Mouse (Mus musculus) MEL (cell line): Measurements from ENCODE around the gene Kiss1r. TPM values are rescaled to one million over a fixed set of nuclear protein-coding genes. Genes with fewer than 3 reads are reported as not detected.

Experiments used
- DNase-seq: peaks from one replicate; pipeline ENCODE4 v3.0.0; 2011; ENCODE audit warnings: low read depth, low spot score
- H3K27ac ChIP-seq: 2 replicates; pipeline ENCODE4 v1.5.1; 2012; ENCODE audit warnings: low read depth, mild to moderate bottlenecking, control low read depth, low read length, moderate library complexity; ENCODE audit not compliant: control insufficient read depth
- H3K27me3 ChIP-seq, 2 experiments: fragments of 150-350 bp in 1 of 2; sonication (generic) in 1 of 2; 2 replicates each; pipeline ENCODE4 v1.6.1; 2012; ENCODE audit warnings: low read length in 2 of 2, mild to moderate bottlenecking in 2 of 2, improper control_type of control experiment in 1 of 2, moderate library complexity in 1 of 2; ENCODE audit not compliant: insufficient read depth in 2 of 2, control insufficient read depth in 1 of 2
- H3K36me3 ChIP-seq, 2 experiments: 2 replicates each; pipeline ENCODE4 v1.6.1; 2012 to 2014; ENCODE audit warnings: low read length in 2 of 2, improper control_type of control experiment in 1 of 2, inconsistent platforms in 1 of 2, mild to moderate bottlenecking in 1 of 2; ENCODE audit not compliant: insufficient read depth in 2 of 2, control insufficient read depth in 1 of 2
- H3K4me1 ChIP-seq, 2 experiments: fragments of 150-350 bp in 1 of 2; sonication (generic) in 1 of 2; 2 replicates each; pipeline ENCODE4 v1.6.1; 2012; ENCODE audit warnings: low read length in 2 of 2, improper control_type of control experiment in 1 of 2, mild to moderate bottlenecking in 1 of 2; ENCODE audit not compliant: insufficient read depth in 2 of 2, control insufficient read depth in 1 of 2
- H3K4me3 ChIP-seq, 2 experiments: fragments of 150-350 bp in 1 of 2; sonication (generic) in 1 of 2; 2 replicates each; pipeline ENCODE4 v1.5.1; 2012; ENCODE audit warnings: low read depth in 2 of 2, low read length in 2 of 2, mild to moderate bottlenecking in 2 of 2, moderate library complexity in 2 of 2, control low read depth in 1 of 2, improper control_type of control experiment in 1 of 2; ENCODE audit not compliant: control insufficient read depth in 1 of 2, insufficient read depth in 1 of 2
- H3K79me2 ChIP-seq: 2 replicates; pipeline ENCODE4 v1.6.1; 2012; ENCODE audit warnings: mild to moderate bottlenecking, low read length, moderate library complexity; ENCODE audit not compliant: control insufficient read depth, poor library complexity, insufficient read depth
- H3K9ac ChIP-seq: 2 replicates; pipeline ENCODE4 v1.6.1; 2012; ENCODE audit warnings: low read depth, mild to moderate bottlenecking, control low read depth, low read length, moderate library complexity; ENCODE audit not compliant: control insufficient read depth, poor library complexity, severe bottlenecking
- H3K9me3 ChIP-seq: fragments of 150-350 bp; sonication (generic); replicated peaks from 2 replicates; pipeline ENCODE4 v1.6.1; 2012; ENCODE audit warnings: mild to moderate bottlenecking, low read length, improper control_type of control experiment, moderate library complexity; ENCODE audit not compliant: insufficient read depth
- BHLHE40 ChIP-seq: IDR thresholded peaks from 2 replicates; pipeline ENCODE4 v1.6.1; 2012; ENCODE audit warnings: low read depth, mild to moderate bottlenecking, inconsistent platforms, low read length, improper control_type of control experiment, borderline replicate concordance
- CHD2 ChIP-seq: IDR thresholded peaks from 2 replicates; pipeline ENCODE4 v1.6.1; 2011; ENCODE audit warnings: low read length, improper control_type of control experiment
- CTCF ChIP-seq, 3 experiments: IDR thresholded peaks in 2 of 3; conservative IDR thresholded peaks in 1 of 3; 2 replicates each; pipeline ENCODE4 v1.5.1; 2011 to 2012; ENCODE audit warnings: low read length in 3 of 3, low read depth in 2 of 3, mild to moderate bottlenecking in 2 of 3, improper control_type of control experiment in 1 of 3, inconsistent platforms in 1 of 3, mixed read lengths in 1 of 3, moderate library complexity in 1 of 3; ENCODE audit not compliant: control insufficient read depth in 1 of 3, insufficient read depth in 1 of 3, poor library complexity in 1 of 3, severe bottlenecking in 1 of 3
- E2F4 ChIP-seq: IDR thresholded peaks from 2 replicates; pipeline ENCODE4 v1.6.1; 2011; ENCODE audit warnings: low read depth, low read length, improper control_type of control experiment, borderline replicate concordance
- EP300 ChIP-seq, 2 experiments: IDR thresholded peaks; 2 replicates each; pipeline ENCODE4 v1.6.1; 2011; ENCODE audit warnings: improper control_type of control experiment in 2 of 2, low read length in 2 of 2, low read depth in 1 of 2, mild to moderate bottlenecking in 1 of 2
- ETS1 ChIP-seq: IDR thresholded peaks from 2 replicates; pipeline ENCODE4 v1.6.1; 2012; ENCODE audit warnings: low read depth, mild to moderate bottlenecking, inconsistent platforms, low read length, improper control_type of control experiment, moderate library complexity
- GABPA ChIP-seq: IDR thresholded peaks from 2 replicates; pipeline ENCODE4 v1.6.1; 2012; ENCODE audit warnings: low read depth, mild to moderate bottlenecking, inconsistent platforms, low read length, improper control_type of control experiment, moderate library complexity
- GATA1 ChIP-seq: IDR thresholded peaks from 2 replicates; pipeline ENCODE4 v1.6.1; 2011; ENCODE audit warnings: low read depth, low read length, improper control_type of control experiment
- MAFK ChIP-seq: IDR thresholded peaks from 2 replicates; pipeline ENCODE4 v1.6.1; 2011; ENCODE audit warnings: low read depth, mild to moderate bottlenecking, low read length, improper control_type of control experiment, borderline replicate concordance
- MAX ChIP-seq: IDR thresholded peaks from 2 replicates; pipeline ENCODE4 v1.6.1; 2011; ENCODE audit warnings: low read length, improper control_type of control experiment
- MAZ ChIP-seq: IDR thresholded peaks from 2 replicates; pipeline ENCODE4 v1.6.1; 2012; ENCODE audit warnings: low read depth, mild to moderate bottlenecking, inconsistent platforms, low read length, improper control_type of control experiment
- MEF2A ChIP-seq: IDR thresholded peaks from 2 replicates; pipeline ENCODE4 v1.6.1; 2014; ENCODE audit warnings: low read depth, mild to moderate bottlenecking, inconsistent platforms, low read length, improper control_type of control experiment; ENCODE audit not compliant: poor library complexity, insufficient replicate concordance, severe bottlenecking; ENCODE audit errors: extremely low read depth
- MYB ChIP-seq: IDR thresholded peaks from 2 replicates; pipeline ENCODE4 v1.6.1; 2011; ENCODE audit warnings: mild to moderate bottlenecking, low read depth, low read length, improper control_type of control experiment
- NELFE ChIP-seq: IDR thresholded peaks from 2 replicates; pipeline ENCODE4 v1.6.1; 2011; ENCODE audit warnings: low read depth, low read length, improper control_type of control experiment
- POLR2A ChIP-seq, 2 experiments: IDR thresholded peaks; 2 replicates each; pipeline ENCODE4 v1.6.1; 2011 to 2012; ENCODE audit warnings: low read length in 2 of 2, mild to moderate bottlenecking in 2 of 2, control low read depth in 1 of 2, improper control_type of control experiment in 1 of 2, low read depth in 1 of 2, moderate library complexity in 1 of 2; ENCODE audit not compliant: control insufficient read depth in 1 of 2, insufficient read depth in 1 of 2, poor library complexity in 1 of 2
- POLR2AphosphoS2 ChIP-seq: IDR thresholded peaks from 2 replicates; pipeline ENCODE4 v1.6.1; 2011; ENCODE audit warnings: low read length, improper control_type of control experiment
- POLR2AphosphoS5 ChIP-seq: IDR thresholded peaks from 2 replicates; pipeline ENCODE4 v1.6.1; 2012; ENCODE audit warnings: low read depth, borderline replicate concordance, mild to moderate bottlenecking, inconsistent platforms, low read length, moderate library complexity, mixed read lengths
- RAD21 ChIP-seq: IDR thresholded peaks from 2 replicates; pipeline ENCODE4 v1.6.1; 2011; ENCODE audit warnings: mild to moderate bottlenecking, low read depth, low read length, improper control_type of control experiment
- SMC3 ChIP-seq: IDR thresholded peaks from 2 replicates; pipeline ENCODE4 v1.6.1; 2011; ENCODE audit warnings: low read depth, low read length, improper control_type of control experiment
- TAL1 ChIP-seq: IDR thresholded peaks from 2 replicates; pipeline ENCODE4 v1.6.1; 2012; ENCODE audit warnings: mild to moderate bottlenecking, inconsistent platforms, low read length, moderate library complexity, mixed read lengths
- TBP ChIP-seq: IDR thresholded peaks from 2 replicates; pipeline ENCODE4 v1.8.0; 2011; ENCODE audit warnings: low read depth, low read length, improper control_type of control experiment
- TCF12 ChIP-seq: IDR thresholded peaks from 2 replicates; pipeline ENCODE4 v1.6.1; 2014; ENCODE audit warnings: low read depth, mild to moderate bottlenecking, inconsistent platforms, low read length, improper control_type of control experiment, moderate library complexity
- UBTF ChIP-seq: IDR thresholded peaks from 2 replicates; pipeline ENCODE4 v1.6.1; 2012; ENCODE audit warnings: low read depth, mild to moderate bottlenecking, inconsistent platforms, low read length, improper control_type of control experiment, moderate library complexity, borderline replicate concordance; ENCODE audit not compliant: insufficient read depth
- USF1 ChIP-seq: IDR thresholded peaks from 2 replicates; pipeline ENCODE4 v1.6.1; 2014; ENCODE audit warnings: low read depth, mild to moderate bottlenecking, inconsistent platforms, low read length, improper control_type of control experiment, moderate library complexity
- USF2 ChIP-seq, 2 experiments: IDR thresholded peaks; 2 replicates each; pipeline ENCODE4 v1.6.1; 2011 to 2012; ENCODE audit warnings: improper control_type of control experiment in 2 of 2, low read length in 2 of 2, borderline replicate concordance in 1 of 2, inconsistent platforms in 1 of 2, low read depth in 1 of 2, mild to moderate bottlenecking in 1 of 2; ENCODE audit not compliant: insufficient read depth in 1 of 2
- ZC3H11A ChIP-seq: IDR thresholded peaks from 2 replicates; pipeline ENCODE4 v1.6.1; 2012; ENCODE audit warnings: low read depth, mild to moderate bottlenecking, inconsistent platforms, low read length, improper control_type of control experiment
- ZKSCAN1 ChIP-seq: IDR thresholded peaks from 2 replicates; pipeline ENCODE4 v1.6.1; 2012; ENCODE audit warnings: low read depth, mild to moderate bottlenecking, inconsistent platforms, low read length, improper control_type of control experiment, moderate library complexity
- ZNF384 ChIP-seq: IDR thresholded peaks from 2 replicates; pipeline ENCODE4 v1.6.1; 2012; ENCODE audit warnings: low read depth, mild to moderate bottlenecking, inconsistent platforms, low read length, improper control_type of control experiment
- polyA plus RNA-seq, 2 experiments: library from polyadenylated mRNA; stranded (reverse) in 1 of 2; unstranded in 1 of 2; fragments of >175 nt in 1 of 2; fragments of >200 nt in 1 of 2; gene quantifications; 2 replicates each; pipeline versions ENCODE4 v1.2.1 to v1.2.4; 2012; ENCODE audit warnings: low replicate concordance in 2 of 2, low read depth in 1 of 2; ENCODE audit not compliant: insufficient read length in 2 of 2, insufficient read depth in 1 of 2, missing spikeins in 1 of 2
- total RNA-seq: library from RNA; depleted of rRNA; stranded (reverse); fragments of 300-350 nt; gene quantifications from 2 replicates; pipeline ENCODE4 v1.2.3, GENCODE M21; 2012

Kiss1r gene
- total and polyA plus RNA-seq, 3 experiments: 9.1 to 23.5 TPM; not detected in 1

GRCm38 (mm10) chr10:79940749-79941148 lies 24.0 kb downstream of the Kiss1r start:
- H3K9ac ChIP-seq: no peak overlapping the region
- TF ChIP-seq USF2 (IDR thresholded peaks at IDR 0.05; ENCODE audit: borderline replicate concordance in 1 of 2, insufficient read depth in 1 of 2, low read depth in 1 of 2, low read length in 2 of 2) (no peak), USF1 (no peak), ETS1 (no peak), RAD21 (no peak), E2F4 (no peak), POLR2AphosphoS2 (no peak), POLR2AphosphoS5 (no peak), MEF2A (no peak), UBTF (no peak), CTCF (IDR thresholded peaks at IDR 0.05 in 2 of 3, conservative IDR thresholded peaks at IDR 0.05 in 1 of 3; ENCODE audit: control insufficient read depth in 1 of 3, insufficient read depth in 1 of 3, low read depth in 2 of 3, low read length in 3 of 3, poor library complexity in 1 of 3, severe bottlenecking in 1 of 3) (no peak), TBP (no peak), SMC3 (no peak), POLR2A (IDR thresholded peaks at IDR 0.05; ENCODE audit: control insufficient read depth in 1 of 2, insufficient read depth in 1 of 2, low read depth in 1 of 2, low read length in 2 of 2, poor library complexity in 1 of 2) (no peak)
- TF ChIP-seq, all 39 proteins: peak for 0
- no peak overlapping the region for H3K27ac ChIP-seq
- no peaks in the 10 kb centered on the region for H3K9me3 ChIP-seq
- H3K27me3 ChIP-seq: no peaks in the 10 kb centered on the region
- 0 out of 4 replicates have a peak, but pooled peaks cover 0 to 4% of the 10 kb centered on the region in 2 experiments for H3K4me1 ChIP-seq
- H3K79me2 ChIP-seq: no peaks in the 10 kb centered on the region
- DNase-seq: no peak
- no peak overlapping the region for H3K4me3 ChIP-seq
- no peaks in the 10 kb centered on the region; a peak in 1 of 4 replicates for H3K36me3 ChIP-seq

GRCm38 (mm10) chr10:79942988-79943387 lies 26.2 kb downstream of the Kiss1r start:
- no peak for DNase-seq
- H3K27ac ChIP-seq: no peak overlapping the region
- no peaks in the 10 kb centered on the region for H3K27me3 ChIP-seq
- no peaks in the 10 kb centered on the region for H3K79me2 ChIP-seq
- no peak overlapping the region for H3K4me3 ChIP-seq
- no peak overlapping the region for H3K9ac ChIP-seq
- no peaks in the 10 kb centered on the region for H3K9me3 ChIP-seq
- H3K4me1 ChIP-seq: 0 out of 4 replicates have a peak, but pooled peaks cover 0 to 4% of the 10 kb centered on the region in 2 experiments
- TF ChIP-seq BHLHE40: no peak
- TF ChIP-seq TCF12: no peak
- TF ChIP-seq MAZ: no peak
- TF ChIP-seq ZKSCAN1: no peak
- no peak for TF ChIP-seq MAFK
- TF ChIP-seq MAX: no peak
- no peak for TF ChIP-seq CTCF (IDR thresholded peaks at IDR 0.05 in 2 of 3, conservative IDR thresholded peaks at IDR 0.05 in 1 of 3; ENCODE audit: control insufficient read depth in 1 of 3, insufficient read depth in 1 of 3, low read depth in 2 of 3, low read length in 3 of 3, poor library complexity in 1 of 3, severe bottlenecking in 1 of 3)
- no peak for TF ChIP-seq EP300 (IDR thresholded peaks at IDR 0.05; ENCODE audit: low read depth in 1 of 2, low read length in 2 of 2)
- no peak for TF ChIP-seq TAL1
- TF ChIP-seq POLR2AphosphoS5: no peak
- TF ChIP-seq POLR2AphosphoS2: no peak
- no peak for TF ChIP-seq ZC3H11A
- no peak for TF ChIP-seq UBTF
- no peak for TF ChIP-seq USF1
- no peak for TF ChIP-seq CHD2
- TF ChIP-seq ZNF384: no peak
- no peak for TF ChIP-seq MYB
- no peak for TF ChIP-seq GABPA
- no peak for TF ChIP-seq GATA1
- TF ChIP-seq NELFE: no peak
- TF ChIP-seq, all 39 proteins: peak for 0
- H3K36me3 ChIP-seq: no peaks in the 10 kb centered on the region; a peak in 1 of 4 replicates
